Mouse (Mus musculus) olfactory bulb, adult 2 months (tissue): ENCODE measurements at regions not wholly inside any gene's neighbourhood (a gene's known extent, or its start where the extent isn't known, plus 50 kb on each side); places are given as distances from the start of the nearest gene placed in this dataset.

ENCODE experiments used
- H3K27ac ChIP-seq: fragments of 200-500 bp; 2 replicates; pipeline ENCODE4 v1.5.1; 2012; ENCODE audit warnings: low read depth, low read length; ENCODE audit not compliant: insufficient read depth
- H3K4me1 ChIP-seq: fragments of 200-500 bp; 2 replicates; pipeline ENCODE4 v1.6.1; 2012; ENCODE audit warnings: low read length; ENCODE audit not compliant: control insufficient read depth, insufficient read depth
- H3K4me3 ChIP-seq: fragments of 200-500 bp; 2 replicates; pipeline ENCODE4 v1.5.1; 2012; ENCODE audit warnings: mild to moderate bottlenecking, low read depth, low read length, moderate library complexity; ENCODE audit not compliant: insufficient read depth
- CTCF ChIP-seq: fragments of 200-500 bp; IDR thresholded peaks from 2 replicates; pipeline ENCODE4 v1.5.1; 2012; ENCODE audit warnings: low read depth, mild to moderate bottlenecking, low read length, moderate library complexity; ENCODE audit not compliant: insufficient read depth
- POLR2A ChIP-seq: fragments of 200-500 bp; IDR thresholded peaks from 2 replicates; pipeline ENCODE4 v1.6.1; 2012; ENCODE audit warnings: mild to moderate bottlenecking, low read depth, low read length, moderate library complexity; ENCODE audit not compliant: insufficient read depth
- WGBS: fragments of 180-500 bp; shearing (Covaris S2); methylation state at CpG from one replicate; pipeline ENCODE4 v1.1.7; 2018; 5-methylcytosine and 5-hydroxymethylcytosine counted together

DNA sequence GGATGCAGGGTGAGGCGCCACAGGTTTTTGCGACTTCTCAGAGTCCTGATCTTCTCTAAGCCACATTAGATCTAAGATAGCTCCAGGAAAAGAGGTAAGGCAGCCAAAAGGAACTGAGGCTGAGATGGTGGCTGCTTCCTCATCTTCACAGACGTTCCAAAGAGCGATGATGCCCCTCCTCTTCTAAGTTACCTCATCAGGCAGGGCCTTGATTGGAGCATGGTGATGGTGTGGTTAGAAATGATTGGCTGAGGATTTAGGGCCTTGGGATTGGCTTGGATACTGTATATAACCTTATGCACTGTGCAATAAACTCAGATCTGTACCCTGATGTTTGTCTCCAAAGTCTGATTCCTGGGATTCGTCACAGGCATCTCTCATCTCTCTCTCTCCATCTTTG lies 2177.9 kb downstream of the 4930444P10Rik start:
- WGBS = 95% methylated on average over 5 of the region's 5 CpGs
- Histone ChIP-seq H3K27ac (no peak overlapping the region), H3K4me1 (no peaks in the 10 kb centered on the region), H3K4me3 (no peak overlapping the region)
- no peak for TF ChIP-seq POLR2A
- TF ChIP-seq CTCF = no peak

DNA sequence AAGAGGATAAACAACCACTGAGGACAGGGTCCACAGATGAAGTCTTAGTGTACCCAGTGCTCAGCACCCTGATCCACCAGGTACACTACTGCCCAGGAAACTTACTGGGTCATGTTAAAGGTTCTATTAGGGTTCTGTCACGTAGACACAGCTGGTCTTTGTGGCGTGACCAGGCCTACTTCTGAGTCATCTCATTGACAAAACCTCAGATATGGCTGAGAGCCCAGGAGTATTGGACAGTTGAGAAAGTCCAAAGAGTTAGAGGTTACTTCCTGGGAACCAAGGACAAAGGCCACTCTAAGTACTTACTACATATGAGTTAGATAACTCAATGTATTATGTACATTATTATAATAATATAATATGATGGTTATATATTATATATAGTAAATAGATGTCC lies 2214.0 kb downstream of the 4930444P10Rik start:
- TF ChIP-seq CTCF (no peak), POLR2A (no peak)
- Histone ChIP-seq H3K4me1 (no peaks in the 10 kb centered on the region), H3K4me3 (no peak overlapping the region), H3K27ac (no peak overlapping the region)
- 90% methylated on average over 2 of the region's 2 CpGs for WGBS

DNA sequence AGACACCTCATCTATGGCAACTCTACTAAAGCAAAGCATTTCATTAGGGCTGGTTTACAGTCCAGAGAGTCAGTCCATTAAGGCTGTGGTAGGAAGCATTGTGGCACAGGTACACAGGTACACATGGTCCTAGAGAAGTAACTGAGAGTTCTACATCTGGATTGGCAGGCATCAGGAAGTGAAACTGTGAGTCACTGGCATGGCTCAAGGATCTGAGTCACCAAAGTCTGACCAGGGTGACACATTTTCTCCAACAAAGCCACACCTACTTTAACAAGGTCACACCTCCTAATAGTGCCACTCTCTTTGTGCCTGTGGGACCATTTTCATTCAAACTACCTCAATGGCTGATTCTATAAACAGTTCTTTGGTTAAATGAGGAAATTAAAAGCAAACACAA lies 2219.2 kb downstream of the 4930444P10Rik start:
- Histone ChIP-seq H3K27ac (no peak overlapping the region), H3K4me3 (no peak overlapping the region), H3K4me1 (no peaks in the 10 kb centered on the region)
- TF ChIP-seq POLR2A = no peak

DNA sequence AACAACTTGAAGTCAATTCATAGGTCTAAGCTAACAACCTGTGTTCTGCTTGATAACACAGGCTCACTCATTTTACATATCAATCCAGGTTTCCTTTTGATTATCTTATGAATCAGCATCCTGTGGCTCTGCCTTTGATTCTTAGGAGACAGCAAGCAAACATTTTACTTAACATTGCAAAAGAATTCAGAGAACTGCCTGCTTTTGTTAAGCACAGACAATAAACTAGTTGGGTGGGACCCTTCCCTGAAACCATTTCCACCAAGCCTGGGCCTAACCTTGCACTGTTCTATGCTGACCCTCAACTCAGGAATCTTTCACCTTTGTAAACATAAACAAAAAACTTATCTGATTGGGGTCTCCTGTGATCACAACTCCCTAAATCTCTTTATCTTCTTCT lies 2220.6 kb downstream of the 4930444P10Rik start:
- Histone ChIP-seq H3K4me1 (no peaks in the 10 kb centered on the region), H3K27ac (no peak overlapping the region), H3K4me3 (no peak overlapping the region)
- TF ChIP-seq CTCF = no peak
- no peak for TF ChIP-seq POLR2A

DNA sequence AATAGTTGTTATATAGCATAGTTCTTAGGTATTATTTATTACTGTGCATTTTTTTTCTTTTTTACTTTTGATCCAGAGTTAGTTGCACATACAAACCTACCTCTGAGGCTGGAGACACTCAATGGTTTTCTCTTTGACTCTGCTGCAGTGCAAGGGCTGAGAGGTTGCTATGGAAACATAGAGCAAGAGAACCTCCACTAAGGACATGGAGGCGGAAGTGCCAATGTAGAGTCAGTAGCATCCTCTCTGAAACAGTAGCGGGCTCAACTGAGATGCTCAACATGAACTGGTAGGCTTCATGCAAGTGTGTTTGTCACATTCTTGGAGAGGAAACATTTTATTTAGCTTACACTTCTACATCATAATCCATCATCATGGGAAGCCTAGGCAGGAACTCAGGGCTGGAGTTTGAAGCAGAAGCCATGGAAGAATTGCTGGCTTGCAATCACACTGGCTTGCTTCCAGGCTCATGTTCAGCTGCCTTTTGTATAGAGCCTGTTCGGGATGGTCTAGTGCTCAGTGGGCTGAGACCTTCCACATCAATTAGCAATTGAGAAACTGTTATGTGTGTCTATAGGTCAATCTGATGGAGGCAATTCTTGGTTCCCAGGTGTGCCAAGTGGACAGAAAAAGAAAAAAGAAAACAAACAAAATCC lies 2222.4 kb downstream of the 4930444P10Rik start:
- TF ChIP-seq CTCF = no peak
- no peak for TF ChIP-seq POLR2A
- no peak overlapping the region for H3K27ac ChIP-seq
- no peaks in the 10 kb centered on the region for H3K4me1 ChIP-seq
- WGBS = 29% methylated on average over 3 of the region's 3 CpGs
- no peak overlapping the region for H3K4me3 ChIP-seq

DNA sequence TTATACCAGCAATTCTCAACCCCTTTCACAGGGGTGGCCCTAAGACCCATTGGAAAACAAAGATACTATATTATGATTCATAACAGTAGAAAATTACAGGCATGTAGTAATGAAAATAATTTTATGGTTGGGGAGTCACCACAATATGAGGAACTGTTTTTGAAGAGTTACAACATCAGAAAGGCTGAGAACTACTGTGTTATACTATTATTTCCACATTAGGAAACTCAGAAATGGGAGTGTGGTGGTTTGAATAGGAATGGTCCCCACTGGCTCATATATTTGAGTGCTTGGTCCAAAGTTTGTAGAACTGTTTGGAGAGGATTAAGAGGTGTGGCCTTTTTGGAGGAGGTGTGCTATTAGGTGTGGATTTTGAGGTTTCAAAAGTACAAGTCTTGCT lies 2227.4 kb downstream of the 4930444P10Rik start:
- H3K4me1 ChIP-seq = no peaks in the 10 kb centered on the region
- no peak for TF ChIP-seq POLR2A
- TF ChIP-seq CTCF = no peak
- no peak overlapping the region for H3K4me3 ChIP-seq
- H3K27ac ChIP-seq = no peak overlapping the region

DNA sequence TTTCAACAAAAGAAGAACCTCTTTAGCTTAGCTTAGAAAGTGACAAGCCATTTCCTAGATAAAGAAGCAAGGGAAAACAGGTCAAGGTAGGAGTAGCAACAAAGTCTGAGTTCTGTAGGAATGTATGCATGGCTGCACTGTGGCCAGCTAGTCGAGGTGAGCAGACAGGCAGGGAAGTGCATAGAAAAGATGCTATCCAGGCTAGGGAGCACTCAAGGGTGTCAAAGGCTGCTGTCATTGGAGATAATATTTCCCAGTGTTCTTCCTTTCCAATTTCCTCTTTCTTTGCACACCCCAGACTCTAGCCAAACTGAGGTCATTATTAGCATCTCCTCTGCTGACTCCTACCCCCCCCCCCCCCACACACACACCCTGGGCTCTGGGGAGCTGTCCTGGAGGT lies 2229.4 kb downstream of the 4930444P10Rik start:
- Histone ChIP-seq H3K4me3 (no peak overlapping the region), H3K4me1 (no peaks in the 10 kb centered on the region), H3K27ac (no peak overlapping the region)
- 47% methylated on average over 1 of the region's 1 CpGs for WGBS
- TF ChIP-seq POLR2A (no peak), CTCF (no peak)

DNA sequence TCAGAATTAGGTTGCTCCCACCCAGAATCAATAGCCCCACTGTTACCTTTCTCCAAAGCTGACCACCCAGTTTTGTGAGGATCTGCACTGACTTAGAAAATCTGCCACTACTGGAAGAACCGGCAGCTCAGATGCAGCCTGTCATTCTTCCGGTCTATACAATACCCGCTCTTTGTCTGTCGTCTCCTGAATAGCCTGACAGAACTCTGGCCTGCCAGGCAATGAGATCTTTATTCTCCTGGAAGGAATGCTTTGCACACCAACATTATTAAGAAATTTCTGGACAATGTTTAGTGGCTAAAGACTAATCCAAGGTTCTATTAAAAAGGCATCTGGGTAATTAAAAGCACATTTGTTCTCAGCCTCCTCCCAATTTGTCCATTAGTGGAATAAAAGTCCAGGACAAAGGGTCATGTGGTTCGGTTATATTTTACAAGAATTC lies 2232.0 kb downstream of the 4930444P10Rik start:
- no peak for TF ChIP-seq CTCF
- TF ChIP-seq POLR2A = no peak

DNA sequence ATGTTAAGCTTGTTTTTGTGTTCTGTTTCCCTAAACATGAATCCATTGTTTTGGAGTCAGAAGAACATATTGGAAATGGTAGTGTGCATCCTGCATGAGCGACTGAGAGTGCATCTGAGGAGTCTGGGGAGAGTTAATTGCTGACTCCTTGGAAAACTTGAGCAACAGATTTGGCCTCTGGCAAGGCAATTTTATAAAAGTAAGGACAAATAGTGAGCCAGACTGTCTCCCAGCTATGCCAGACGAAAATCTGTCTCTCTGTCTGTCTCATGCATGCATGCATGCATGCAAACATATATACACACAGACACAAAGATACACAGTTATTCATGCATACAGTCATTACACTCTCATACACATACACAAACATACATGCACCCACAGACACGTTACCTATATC lies 2232.7 kb downstream of the 4930444P10Rik start:
- H3K27ac ChIP-seq = no peak overlapping the region
- TF ChIP-seq POLR2A (no peak), CTCF (no peak)
- H3K4me1 ChIP-seq = no peaks in the 10 kb centered on the region
- WGBS = 71% methylated on average over 3 of the region's 3 CpGs
- H3K4me3 ChIP-seq = no peak overlapping the region

More for the DNA sequence above, 2232.0 kb downstream of the 4930444P10Rik start:
- no peak overlapping the region for H3K27ac ChIP-seq
- WGBS = 51% methylated on average over 5 of the region's 5 CpGs
- H3K4me1 ChIP-seq = no peaks in the 10 kb centered on the region
- H3K4me3 ChIP-seq = no peak overlapping the region

DNA sequence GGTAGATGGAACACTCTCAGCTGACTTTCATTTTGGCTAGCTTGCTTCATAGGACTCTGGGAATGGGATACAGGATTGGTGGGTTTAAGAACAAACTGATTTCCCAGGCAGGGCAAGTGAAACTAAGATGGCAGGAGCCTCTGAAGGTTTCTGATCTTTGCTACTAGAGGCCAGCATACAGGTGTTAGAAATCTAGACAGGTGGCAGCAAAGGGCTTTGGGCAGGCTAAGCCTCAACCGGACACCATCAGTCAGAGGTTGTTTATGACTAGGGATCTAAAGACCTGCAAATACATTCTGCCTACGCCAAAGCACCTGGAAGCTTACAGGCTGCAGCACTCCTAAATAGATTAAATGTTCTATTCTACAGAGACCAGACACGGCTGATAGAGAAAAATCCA lies 2233.4 kb downstream of the 4930444P10Rik start:
- TF ChIP-seq CTCF = no peak
- H3K4me1 ChIP-seq = no peaks in the 10 kb centered on the region
- no peak overlapping the region for H3K4me3 ChIP-seq
- WGBS = 82% methylated on average over 3 of the region's 3 CpGs
- no peak overlapping the region for H3K27ac ChIP-seq
